Mouse (Mus musculus): ENCODE measurements around the gene Dlg2.

The Dlg2 gene

DNA sequence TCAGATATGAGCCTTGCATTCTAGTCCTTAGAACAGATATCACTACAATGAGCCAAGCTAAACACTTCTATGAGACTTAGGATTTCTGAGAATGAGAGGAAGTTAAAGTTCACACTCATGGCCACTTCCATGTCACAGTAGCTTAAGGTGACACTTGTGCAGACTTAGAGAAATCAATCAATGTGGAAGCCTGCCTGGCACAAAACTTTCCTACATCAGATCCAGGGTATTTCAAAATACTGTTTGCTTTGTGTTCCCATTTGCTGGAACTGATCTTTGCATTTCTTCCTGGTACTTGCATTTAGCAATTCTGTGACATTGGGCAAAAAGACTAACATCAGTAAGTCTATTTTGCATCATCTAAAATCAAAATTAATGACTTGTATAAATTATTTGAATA lies 1091.0 kb downstream of the Dlg2 start:
- no peak for DNase-seq (ENCODE audit: low read depth, low spot score)

DNA sequence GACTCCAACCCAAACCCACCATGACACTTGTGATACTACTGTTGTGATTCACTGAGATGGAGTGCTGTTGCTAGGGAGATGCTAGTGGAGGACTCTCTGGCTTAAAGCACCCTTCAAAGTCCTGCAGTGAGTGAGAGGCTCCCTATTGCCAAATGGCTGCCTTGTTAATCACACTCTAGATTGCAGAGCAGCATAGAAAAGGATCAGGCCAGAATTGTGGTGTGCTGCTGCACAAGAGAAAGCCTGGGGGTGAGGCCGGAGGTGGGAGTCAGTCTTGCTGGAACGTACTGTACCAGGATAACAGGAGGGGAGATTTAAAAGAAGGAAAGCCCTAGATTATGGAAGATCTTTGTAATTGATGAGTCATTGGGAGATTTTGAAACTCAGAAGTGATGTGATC lies 1094.5 kb downstream of the Dlg2 start:
- no peak for DNase-seq (ENCODE audit: low read depth, low spot score)

DNA sequence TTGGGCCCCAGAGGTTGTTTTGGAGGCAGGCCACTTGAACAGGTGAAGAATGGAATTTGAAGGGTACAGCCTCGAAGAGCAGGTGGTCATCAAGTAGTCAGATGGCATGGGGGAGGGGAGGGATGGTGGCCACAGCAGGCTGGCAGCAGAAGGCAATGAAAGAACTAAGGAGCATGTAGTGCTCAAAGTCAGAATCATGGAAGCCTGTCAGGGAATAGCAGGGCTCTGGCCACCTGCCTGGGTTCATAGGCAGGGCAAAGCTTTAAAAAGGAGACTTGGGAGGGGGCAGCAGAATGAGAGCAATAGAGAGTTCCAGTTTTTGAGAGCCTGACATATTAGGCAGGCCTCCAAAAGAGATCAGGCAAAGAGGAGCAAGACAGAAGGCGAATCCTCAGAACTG lies 1096.2 kb downstream of the Dlg2 start:
- no peak for DNase-seq (ENCODE audit: low read depth, low spot score)

DNA sequence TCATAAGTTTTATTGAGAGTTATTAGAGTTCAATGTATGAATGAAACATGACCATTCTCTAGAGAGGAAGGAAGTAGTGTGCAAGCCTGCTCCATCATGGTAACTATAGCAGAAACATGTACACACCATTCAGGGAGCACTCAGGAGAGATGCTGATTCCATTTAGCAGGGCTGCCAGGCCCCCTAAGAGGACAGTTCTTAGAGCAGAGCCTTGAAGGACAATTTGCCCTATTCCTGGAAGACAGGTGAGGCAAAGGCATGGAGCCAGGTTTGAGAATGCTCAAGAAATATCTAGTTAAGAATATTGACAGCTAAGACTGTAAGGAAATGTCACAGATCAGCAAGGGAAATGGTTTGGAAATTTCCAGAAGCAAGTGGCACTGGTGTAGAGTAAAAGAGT lies 1096.8 kb downstream of the Dlg2 start:
- DNase-seq (ENCODE audit: low read depth, low spot score), result no peak

DNA sequence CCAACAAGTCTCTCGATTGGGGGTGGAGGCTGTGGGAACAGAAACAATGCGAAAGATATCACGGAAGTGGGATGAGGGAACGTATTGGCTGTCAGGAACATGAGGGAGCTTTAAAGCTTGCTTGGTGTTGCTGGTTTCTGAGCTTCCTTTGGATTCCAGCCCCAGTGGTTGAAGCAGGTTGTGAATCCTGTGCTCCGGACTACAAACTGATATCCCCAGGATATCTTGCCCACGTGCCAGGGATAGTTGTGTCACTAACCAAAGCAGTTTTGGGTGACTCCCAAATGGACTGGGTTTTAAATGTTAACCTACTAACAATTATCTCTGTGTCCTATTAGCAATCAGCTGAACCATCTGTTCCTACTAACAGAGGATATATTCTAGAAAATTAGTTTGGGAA lies 1099.7 kb downstream of the Dlg2 start:
- no peak for DNase-seq (ENCODE audit: low read depth, low spot score)

DNA sequence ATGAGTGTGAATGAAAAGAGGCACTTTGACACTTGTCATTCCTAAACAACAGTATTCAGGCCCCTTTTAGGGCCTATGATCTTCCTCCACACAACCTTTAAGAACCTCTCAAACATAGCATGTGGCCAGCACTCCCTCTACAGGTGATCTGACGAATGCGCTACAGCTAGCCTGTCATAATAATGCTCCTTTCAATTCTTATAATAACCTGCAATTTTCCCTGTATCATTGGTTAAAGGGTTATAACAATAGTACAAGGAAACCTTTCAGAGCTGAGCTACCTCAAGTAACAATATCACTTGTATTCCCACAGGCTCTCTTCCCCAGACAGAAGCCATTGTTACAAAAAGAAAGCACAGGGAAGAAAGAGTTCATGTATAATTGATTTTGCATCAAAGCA lies 1105.7 kb downstream of the Dlg2 start:
- DNase-seq (ENCODE audit: low read depth, low spot score), result no peak

DNA sequence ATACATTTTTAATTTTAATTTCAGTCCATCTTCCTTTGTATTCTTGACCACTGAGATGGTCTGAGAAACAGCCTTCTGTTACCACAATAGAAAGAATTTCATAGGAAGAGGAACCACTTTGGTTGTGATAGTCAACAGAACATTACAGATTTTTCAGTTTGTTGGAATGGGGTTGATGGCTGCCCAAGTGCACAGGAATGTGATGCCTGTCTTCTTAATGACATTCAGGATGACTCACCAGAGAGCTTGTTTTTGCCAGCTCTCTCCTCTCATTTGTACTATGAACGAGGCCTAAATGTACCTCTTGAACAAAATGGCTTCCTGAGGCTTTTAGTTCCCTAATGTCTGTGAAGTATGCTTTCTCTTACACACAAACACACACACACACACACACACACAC lies 1107.1 kb downstream of the Dlg2 start:
- DNase-seq (ENCODE audit: low read depth, low spot score), result no peak

DNA sequence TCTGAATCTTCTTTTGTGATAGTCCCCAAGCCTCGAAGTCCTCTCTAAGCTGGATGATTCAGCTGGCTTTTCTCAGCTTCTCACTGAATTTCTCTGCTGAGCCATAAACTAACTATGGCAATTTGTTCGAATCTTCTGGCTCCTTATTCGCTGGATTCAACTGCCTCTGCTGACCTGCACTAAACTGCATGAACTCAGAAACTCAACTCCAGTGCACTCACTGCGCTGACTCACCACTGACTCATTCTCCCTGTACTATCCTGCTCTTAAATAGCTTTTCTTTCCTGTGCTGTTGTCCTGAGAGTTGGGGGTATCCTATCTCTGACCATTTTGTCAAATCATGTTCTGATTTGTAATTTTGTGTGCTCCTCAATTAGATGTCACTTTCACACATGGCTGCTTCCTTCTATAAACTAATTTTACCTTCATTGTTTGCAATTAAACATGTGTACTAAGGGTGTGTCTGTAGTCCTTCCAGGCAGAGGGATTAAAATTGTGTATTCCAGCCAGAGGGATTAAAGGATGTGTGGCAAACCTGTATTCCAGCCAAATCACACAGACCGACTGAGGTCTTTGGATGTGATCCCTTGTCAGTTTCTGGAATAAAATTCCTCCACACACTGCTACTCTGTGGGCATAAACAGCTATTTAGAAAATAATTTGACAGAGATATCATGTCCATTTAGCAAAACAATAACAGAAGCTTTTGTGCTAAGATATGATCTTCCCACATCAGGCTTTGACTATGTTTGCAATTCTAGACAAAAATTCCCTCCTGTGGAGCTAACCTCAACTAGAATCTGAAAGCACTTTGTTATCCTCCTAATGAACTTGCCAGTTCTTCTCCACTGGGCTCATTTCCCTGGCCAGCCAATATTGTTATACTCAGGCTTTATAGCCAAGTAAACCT lies 1115.0 kb downstream of the Dlg2 start:
- no peak for DNase-seq (ENCODE audit: low read depth, low spot score)

DNA sequence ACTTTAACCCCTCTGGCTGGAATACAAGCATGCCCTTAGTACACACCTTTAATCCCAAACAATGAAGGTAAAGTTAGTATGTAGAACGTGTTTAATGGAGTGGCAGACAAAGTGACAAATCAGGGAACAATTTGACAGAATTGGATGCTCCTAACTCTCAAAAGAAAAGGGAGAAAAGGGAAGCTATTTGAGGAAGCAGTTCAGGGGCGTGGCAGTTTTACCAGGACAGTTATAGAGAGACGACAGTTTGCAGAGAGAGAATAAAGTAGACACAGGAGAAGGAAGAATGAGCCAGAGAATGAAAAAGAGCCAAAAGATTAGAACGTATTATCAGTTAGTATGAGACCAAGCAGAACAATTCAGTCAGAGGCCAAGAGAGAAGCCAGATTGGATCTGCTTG lies 1122.1 kb downstream of the Dlg2 start:
- DNase-seq (ENCODE audit: low read depth, low spot score), result no peak

DNA sequence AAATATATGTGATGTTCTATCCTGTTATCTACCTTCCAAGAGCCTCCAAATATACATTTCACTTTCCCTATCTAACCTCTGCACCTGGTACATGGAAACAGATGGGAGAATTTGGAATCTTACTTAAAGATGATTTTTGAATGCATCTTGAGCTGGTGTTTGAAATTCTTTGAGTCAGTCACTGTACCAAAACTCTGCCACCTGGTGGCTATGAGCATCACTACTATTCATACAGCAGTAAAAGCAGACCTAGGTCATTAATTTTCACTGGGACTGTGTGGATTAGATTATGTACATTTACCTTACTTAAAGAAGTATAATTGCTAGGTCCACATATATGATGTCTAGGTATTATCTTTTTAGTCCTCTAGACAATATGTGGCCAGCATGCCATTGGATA lies 1124.8 kb downstream of the Dlg2 start:
- DNase-seq (ENCODE audit: low read depth, low spot score), result no peak

DNA sequence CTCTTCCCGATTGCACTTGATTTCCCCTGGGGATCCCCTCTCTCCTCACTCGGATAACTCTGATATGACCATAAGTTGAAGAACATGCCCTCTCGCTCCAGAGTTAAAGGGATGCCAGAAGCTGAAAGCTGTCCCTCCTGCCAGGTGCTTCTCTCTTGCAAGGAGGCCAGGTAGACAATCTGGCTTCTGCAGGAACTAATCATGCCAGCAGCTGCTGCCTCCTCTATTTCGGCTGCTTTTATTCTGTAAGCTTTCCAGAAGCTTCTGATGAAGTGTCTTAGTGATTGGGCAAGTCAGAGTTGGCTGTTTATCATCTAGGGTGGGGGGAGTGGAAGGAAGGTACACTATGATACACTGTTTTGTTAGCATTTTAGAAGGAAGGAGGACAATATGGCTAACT lies 1127.1 kb downstream of the Dlg2 start:
- DNase-seq (ENCODE audit: low read depth, low spot score), result no peak

DNA sequence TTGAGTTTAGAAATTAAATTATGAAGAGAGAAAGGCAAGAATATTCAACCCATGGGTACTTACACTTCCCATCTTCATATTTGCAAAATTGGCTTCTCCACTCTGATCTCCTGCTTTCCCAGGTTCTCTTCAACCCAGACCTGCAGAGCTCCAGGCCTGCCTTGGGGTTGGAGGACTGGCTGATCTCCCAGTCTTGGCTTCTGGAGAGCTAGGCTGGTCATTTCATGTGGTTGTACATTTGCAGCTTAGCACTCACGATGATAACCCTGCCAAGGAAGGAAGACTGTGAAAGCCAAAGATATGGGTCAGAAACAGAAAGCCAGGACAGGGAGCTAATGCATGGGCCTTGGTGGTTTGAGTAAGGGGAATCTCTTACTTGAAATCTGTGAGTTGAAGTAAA lies 1176.6 kb downstream of the Dlg2 start:
- DNase-seq (ENCODE audit: low read depth, low spot score), result no peak

DNA sequence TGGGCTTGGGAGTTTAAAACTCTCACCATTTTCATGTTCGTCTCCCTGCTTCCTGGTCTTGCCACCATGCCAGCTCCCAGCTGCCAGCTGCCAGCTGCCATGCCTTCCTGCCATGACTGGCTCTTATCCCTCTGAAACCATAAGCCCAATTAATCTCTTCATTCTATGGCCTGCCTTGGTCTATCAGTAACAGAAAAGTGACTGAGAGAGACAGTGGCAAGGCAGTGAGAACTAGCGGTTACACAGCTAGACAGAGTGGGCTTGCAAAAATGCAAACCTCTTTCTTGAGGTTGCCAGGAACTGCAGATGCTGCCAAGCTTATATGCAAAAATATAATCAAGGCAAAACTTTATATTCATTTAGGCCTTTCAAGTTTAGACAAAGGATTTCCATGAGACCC lies 1183.0 kb downstream of the Dlg2 start:
- DNase-seq (ENCODE audit: low read depth, low spot score), result no peak

DNA sequence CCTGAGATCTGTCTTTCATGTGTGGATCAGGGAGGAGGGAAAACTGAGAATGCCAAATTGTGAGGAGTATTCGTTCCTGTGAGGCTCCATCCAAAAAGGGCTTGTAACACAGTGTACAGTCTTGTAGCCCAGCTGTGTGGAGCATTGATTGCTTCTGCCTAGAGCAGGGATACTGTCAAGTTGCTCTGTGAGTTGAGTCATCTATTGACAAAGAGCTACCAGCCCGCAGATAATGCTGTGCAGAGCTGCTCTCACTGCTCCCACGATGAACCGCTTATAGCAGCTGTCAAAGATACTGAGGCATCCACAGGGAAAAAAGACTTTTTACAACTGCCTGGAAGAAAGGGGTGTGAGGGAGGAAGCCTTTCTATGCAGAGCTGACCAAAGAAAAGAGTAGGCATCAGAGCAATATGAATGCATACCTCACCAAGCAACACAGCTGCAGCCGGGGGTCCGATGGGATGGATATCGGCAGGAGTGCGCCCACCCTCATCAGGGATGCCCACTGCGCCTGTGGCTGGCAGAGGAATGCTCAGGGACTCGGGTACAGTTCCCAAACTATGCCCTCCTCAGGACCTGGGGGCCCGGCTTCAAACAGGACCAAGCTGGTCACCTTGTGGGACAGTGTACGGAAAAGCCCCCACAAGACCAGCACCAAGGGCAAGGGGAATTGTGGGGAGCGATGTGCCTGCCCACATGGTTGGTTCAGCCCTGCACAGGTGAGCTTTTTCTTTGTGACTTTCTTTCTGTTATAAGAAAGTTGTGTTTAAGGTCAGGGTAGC lies 1196.0 kb downstream of the Dlg2 start:
- DNase-seq (ENCODE audit: low read depth, low spot score), result no peak

DNA sequence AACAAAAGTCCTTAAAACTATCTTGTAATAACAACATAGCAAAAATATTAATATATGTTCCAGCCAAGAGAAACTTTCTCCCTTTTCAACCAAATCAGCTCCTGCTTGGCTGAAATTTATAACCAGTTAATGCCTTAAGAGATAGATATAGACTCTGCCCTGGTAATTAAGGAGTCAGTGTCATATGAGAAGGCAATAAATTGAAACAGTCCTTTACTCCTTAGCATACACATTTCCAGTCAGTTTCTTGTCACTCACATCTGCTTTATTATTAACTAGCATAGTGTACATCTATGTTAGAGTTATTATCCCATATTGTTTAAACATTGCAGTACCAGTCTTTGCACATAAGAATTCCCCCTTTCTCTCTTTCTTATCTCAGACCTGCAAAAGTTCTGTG lies 1197.9 kb downstream of the Dlg2 start:
- no peak for DNase-seq (ENCODE audit: low read depth, low spot score)

DNA sequence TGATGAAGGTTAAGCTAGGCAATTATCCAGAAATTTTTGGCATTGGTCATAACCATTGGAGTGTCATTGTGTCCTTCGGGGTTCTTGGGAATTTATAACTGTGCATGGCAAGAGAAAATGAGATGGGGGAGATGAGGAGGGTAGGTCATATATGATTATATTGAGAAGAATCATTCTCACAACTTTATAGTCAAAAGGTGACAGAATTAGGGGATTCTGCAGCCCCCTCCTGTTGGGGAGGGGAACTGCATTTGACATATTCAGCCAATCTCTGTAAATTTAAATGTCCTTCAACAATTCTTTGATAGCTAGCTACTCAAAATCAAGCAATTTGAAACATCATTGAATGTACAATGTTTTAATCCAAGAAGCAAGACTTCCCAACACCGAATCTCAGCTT lies 1201.5 kb downstream of the Dlg2 start:
- DNase-seq (ENCODE audit: low read depth, low spot score), result no peak

DNA sequence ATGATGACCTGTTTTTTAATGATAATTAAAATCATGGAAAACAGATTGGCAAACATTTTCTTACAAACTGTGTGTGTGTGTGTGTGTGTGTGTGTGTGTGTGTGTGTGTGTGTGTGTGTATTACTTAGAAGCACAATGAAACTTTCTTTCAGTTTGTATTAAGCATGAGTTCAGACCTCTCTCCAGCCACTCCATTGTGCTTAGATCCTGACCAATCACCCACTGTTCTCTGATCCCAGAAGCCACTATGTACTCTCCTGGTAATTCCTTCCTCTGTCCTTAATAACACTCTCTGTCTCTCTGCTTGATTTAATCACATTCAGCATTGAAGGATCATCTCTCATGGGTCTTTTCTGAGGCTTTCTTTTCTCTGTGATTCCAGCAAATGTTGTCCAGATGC lies 1211.5 kb downstream of the Dlg2 start:
- no peak for DNase-seq (ENCODE audit: low read depth, low spot score)

DNA sequence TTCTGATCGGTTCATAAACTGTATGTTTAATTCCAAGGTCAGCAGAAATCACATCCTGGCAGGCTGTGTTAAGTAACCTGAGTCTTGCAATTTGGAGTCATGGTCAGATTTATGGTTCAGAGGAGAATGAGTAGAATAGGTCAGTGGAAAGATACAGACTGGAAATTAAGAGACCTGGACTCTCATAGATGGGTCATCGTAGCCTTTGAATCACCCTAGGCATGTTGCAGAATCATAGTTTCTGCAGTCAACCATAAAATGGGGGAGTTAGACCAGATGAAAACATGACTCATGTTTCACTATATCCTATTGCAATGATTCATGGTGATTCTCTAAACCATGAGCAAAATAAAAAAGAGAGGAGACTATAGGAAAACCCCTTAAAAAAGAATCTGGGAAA lies 1213.4 kb downstream of the Dlg2 start:
- DNase-seq (ENCODE audit: low read depth, low spot score), result no peak

DNA sequence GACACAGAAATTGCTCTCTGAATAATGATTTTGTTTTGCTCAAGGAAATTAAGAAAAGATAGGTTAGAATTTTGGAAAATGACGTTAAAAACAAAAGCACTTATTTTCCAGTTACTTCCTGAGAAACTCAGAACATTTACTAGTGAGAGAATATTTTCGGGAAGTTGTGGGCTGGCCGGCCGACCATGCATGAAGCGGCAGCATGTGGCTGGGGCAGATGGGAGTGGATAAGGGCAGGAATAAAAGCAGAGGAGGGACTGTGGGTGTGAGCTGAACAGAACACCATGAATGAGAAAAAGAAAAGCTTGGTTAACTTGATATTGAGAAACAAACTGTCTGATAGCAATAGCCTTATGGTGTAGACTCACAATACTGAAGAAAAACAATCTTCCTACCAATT lies 1233.4 kb downstream of the Dlg2 start:
- no peak for DNase-seq (ENCODE audit: low read depth, low spot score)

DNA sequence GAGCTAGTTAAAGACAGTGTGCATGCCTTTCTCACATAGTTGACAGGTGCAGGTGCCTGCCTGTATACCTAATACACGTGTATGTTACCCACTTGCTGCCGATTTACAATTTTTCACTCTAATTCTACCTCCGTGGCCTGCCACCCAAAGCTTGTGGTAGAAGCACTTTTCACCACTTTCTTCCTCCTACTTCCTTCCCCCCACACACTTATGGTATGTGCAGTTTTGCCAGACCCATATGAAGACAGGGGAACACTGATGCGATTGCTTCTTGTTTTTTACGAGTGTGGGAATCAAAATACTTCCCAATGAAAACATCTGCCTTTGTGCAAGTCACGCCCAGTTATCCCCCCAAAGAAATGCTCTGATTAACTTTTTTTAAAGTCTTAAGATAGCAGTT lies 1234.7 kb downstream of the Dlg2 start:
- DNase-seq (ENCODE audit: low read depth, low spot score), result no peak

DNA sequence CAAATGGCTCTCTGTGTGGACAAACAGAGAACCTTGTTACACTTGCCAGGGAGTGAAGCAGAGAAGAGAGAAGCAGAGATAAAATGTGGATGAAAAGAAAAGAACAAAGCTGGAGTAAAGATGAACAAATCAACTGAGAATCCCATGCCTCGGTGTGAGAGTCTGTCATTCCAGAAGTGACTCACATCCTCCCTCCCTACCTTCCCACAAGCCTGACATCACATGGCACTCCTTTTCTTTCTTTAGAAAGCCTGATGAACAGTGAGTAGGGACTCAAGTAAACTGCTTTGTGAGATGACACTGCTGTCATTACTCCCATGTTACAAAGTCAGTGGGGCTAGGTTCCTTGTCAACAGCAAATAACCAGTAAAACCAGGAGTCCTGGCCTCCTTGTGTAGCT lies 1239.3 kb downstream of the Dlg2 start:
- no peak for DNase-seq (ENCODE audit: low read depth, low spot score)

DNA sequence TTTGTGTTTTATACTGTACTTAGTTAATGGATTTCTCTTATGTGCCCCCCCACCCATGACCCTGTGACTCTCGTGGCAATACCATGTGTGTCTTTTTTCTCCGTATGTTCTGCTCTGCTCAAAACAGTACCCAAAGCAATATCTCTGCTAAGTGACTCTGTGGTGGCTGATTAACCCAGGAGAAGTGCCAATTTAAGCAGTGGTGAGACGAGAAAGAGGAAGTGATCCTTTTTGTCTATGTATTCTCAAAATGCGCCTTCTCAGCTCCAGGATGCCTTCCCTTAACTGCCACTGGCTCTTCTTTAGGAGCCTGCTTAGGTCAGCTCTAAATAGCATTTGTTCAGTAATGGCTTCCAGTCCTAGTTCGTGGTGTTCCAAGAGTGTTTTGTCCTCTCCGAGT lies 1240.2 kb downstream of the Dlg2 start:
- DNase-seq (ENCODE audit: low read depth, low spot score), result peak; percentile 50

DNA sequence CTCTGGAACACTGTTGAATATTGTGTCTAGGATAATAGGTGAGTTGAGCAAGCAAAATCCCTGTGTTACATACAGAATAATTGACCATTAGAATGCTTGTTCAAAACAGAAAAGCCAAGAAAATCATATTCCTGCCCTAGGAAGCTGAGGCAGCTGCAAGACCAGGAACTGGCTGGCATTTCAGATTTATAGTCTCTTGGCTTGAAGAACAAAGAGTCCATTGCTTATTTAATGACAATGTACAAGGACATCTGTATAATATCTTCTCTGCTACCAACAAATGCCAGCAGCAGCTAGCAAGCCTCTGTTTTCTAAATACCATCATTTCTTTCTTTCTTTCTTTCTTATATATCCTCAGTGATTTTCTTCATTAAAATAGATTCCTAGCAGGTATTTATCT lies 1243.8 kb downstream of the Dlg2 start:
- DNase-seq (ENCODE audit: low read depth, low spot score), result no peak
